Mouse (Mus musculus) small intestine, adult 2 months (tissue): ENCODE measurements around the gene Kcnk12. TPM values are rescaled to one million over a fixed set of nuclear protein-coding genes. Genes with fewer than 3 reads are reported as not detected.

Experiments used
- H3K27ac ChIP-seq: fragments of 200-500 bp; 2 replicates; pipeline ENCODE4 v1.5.1; 2012; ENCODE audit warnings: low read depth, low read length, control low read depth, inconsistent platforms; ENCODE audit not compliant: insufficient read depth
- H3K27me3 ChIP-seq: fragments of 200-500 bp; 2 replicates; pipeline ENCODE4 v1.6.1; 2012; ENCODE audit warnings: mild to moderate bottlenecking, moderate library complexity, low read length, inconsistent platforms; ENCODE audit not compliant: control insufficient read depth, insufficient read depth
- H3K36me3 ChIP-seq: fragments of 200-500 bp; 2 replicates; pipeline ENCODE4 v1.6.1; 2012; ENCODE audit warnings: mild to moderate bottlenecking, low read length, control low read depth, inconsistent platforms; ENCODE audit not compliant: control insufficient read depth, insufficient read depth
- H3K4me1 ChIP-seq: fragments of 200-500 bp; 2 replicates; pipeline ENCODE4 v1.6.1; 2012; ENCODE audit warnings: low read length, inconsistent platforms, mixed read lengths; ENCODE audit not compliant: control insufficient read depth, insufficient read depth, insufficient read length
- H3K4me3 ChIP-seq: fragments of 200-500 bp; 2 replicates; pipeline ENCODE4 v1.5.1; 2012; ENCODE audit warnings: low read depth, mild to moderate bottlenecking, control low read depth, inconsistent platforms, low read length, moderate library complexity
- CTCF ChIP-seq: fragments of 200-500 bp; IDR thresholded peaks from 2 replicates; pipeline ENCODE4 v1.5.1; 2012; ENCODE audit warnings: low read depth, mild to moderate bottlenecking, control low read depth, inconsistent platforms, low read length, moderate library complexity, mixed read lengths; ENCODE audit not compliant: insufficient replicate concordance, insufficient read length; ENCODE audit errors: extremely low read depth
- POLR2A ChIP-seq: fragments of 200-500 bp; IDR thresholded peaks from 2 replicates; pipeline ENCODE4 v1.6.1; 2012; ENCODE audit warnings: low read depth, mild to moderate bottlenecking, control low read depth, inconsistent platforms, low read length, moderate library complexity
- WGBS: fragments of 180-500 bp; shearing (Covaris S2); methylation state at CpG from one replicate; pipeline ENCODE4 v1.1.7; 2018; 5-methylcytosine and 5-hydroxymethylcytosine counted together
- polyA plus RNA-seq: library from polyadenylated mRNA; depleted of rRNA; stranded (reverse); fragments of >200 nt; gene quantifications from 2 replicates; pipeline ENCODE4 v1.2.3, GENCODE M21; 2012

Gene Kcnk12
- polyA plus RNA-seq, 1 experiment = 0.33 TPM

- TF ChIP-seq CTCF = no peak
- TF ChIP-seq POLR2A = no peak
These were observed 58.0 kb downstream of the Kcnk12 start for GRCm38 (mm10) chr17:87739835-87740234.

GRCm38 (mm10) chr17:87737144-87737543, 60.6 kb downstream of the Kcnk12 start:
- H3K4me1 ChIP-seq = no peaks in the 10 kb centered on the region
- WGBS = 82% methylated on average over 3 of the region's 3 CpGs
- TF ChIP-seq POLR2A = no peak
- no peak for TF ChIP-seq CTCF
- H3K4me3 ChIP-seq = no peak overlapping the region
- H3K27me3 ChIP-seq = no peaks in the 10 kb centered on the region
- H3K27ac ChIP-seq = no peak overlapping the region
- H3K36me3 ChIP-seq = no peaks in the 10 kb centered on the region

More at GRCm38 (mm10) chr17:87739835-87740234, 58.0 kb downstream of the Kcnk12 start:
- 36% methylated on average over 1 of the region's 1 CpGs for WGBS
- Histone ChIP-seq H3K27me3 (no peaks in the 10 kb centered on the region), H3K4me1 (no peaks in the 10 kb centered on the region), H3K27ac (no peak overlapping the region), H3K36me3 (no peaks in the 10 kb centered on the region), H3K4me3 (no peak overlapping the region)

GRCm38 (mm10) chr17:87734471-87734870, 63.3 kb downstream of the Kcnk12 start:
- Histone ChIP-seq H3K27me3 (no peaks in the 10 kb centered on the region), H3K4me1 (no peaks in the 10 kb centered on the region), H3K27ac (no peak overlapping the region), H3K4me3 (no peak overlapping the region), H3K36me3 (no peaks in the 10 kb centered on the region)
- WGBS = 88% methylated on average over 8 of the region's 8 CpGs
- TF ChIP-seq CTCF (no peak), POLR2A (no peak)

GRCm38 (mm10) chr17:87731962-87732361, 65.8 kb downstream of the Kcnk12 start:
- Histone ChIP-seq H3K4me1 (no peaks in the 10 kb centered on the region), H3K4me3 (no peak overlapping the region), H3K36me3 (no peaks in the 10 kb centered on the region), H3K27me3 (no peaks in the 10 kb centered on the region), H3K27ac (no peak overlapping the region)
- TF ChIP-seq POLR2A = no peak
- no peak for TF ChIP-seq CTCF
- 82% methylated on average over 4 of the region's 4 CpGs for WGBS

GRCm38 (mm10) chr17:87726489-87727356, 71.1 kb downstream of the Kcnk12 start:
- TF ChIP-seq CTCF (no peak), POLR2A (no peak)
- H3K27ac ChIP-seq = no peak overlapping the region
- no peak overlapping the region for H3K4me3 ChIP-seq
- peaks cover 9% of the 10 kb centered on the region; the same call in 1 of the 2 replicates for H3K36me3 ChIP-seq
- WGBS = 92% methylated on average over 12 of the region's 12 CpGs
- H3K27me3 ChIP-seq = no peaks in the 10 kb centered on the region
- no peaks in the 10 kb centered on the region for H3K4me1 ChIP-seq

- H3K27me3 ChIP-seq = no peaks in the 10 kb centered on the region
- H3K36me3 ChIP-seq = peaks cover 13% of the 10 kb centered on the region; the same call in 1 of the 2 replicates
- H3K4me1 ChIP-seq = no peaks in the 10 kb centered on the region
- TF ChIP-seq CTCF = no peak
- no peak for TF ChIP-seq POLR2A
- H3K4me3 ChIP-seq = no peak overlapping the region
- no peak overlapping the region for H3K27ac ChIP-seq
- 90% methylated on average over 7 of the region's 7 CpGs for WGBS
These were observed 73.1 kb downstream of the Kcnk12 start for GRCm38 (mm10) chr17:87724727-87725126.

GRCm38 (mm10) chr17:87700101-87700500, 97.7 kb downstream of the Kcnk12 start:
- Histone ChIP-seq H3K4me1 (peaks cover 10% of the 10 kb centered on the region), H3K27me3 (no peaks in the 10 kb centered on the region), H3K4me3 (no peak overlapping the region), H3K27ac (no peak overlapping the region), H3K36me3 (peaks cover 12% of the 10 kb centered on the region)
- TF ChIP-seq POLR2A (no peak), CTCF (no peak)
- 90% methylated on average over 8 of the region's 8 CpGs for WGBS
